In the genomic region with DNA sequence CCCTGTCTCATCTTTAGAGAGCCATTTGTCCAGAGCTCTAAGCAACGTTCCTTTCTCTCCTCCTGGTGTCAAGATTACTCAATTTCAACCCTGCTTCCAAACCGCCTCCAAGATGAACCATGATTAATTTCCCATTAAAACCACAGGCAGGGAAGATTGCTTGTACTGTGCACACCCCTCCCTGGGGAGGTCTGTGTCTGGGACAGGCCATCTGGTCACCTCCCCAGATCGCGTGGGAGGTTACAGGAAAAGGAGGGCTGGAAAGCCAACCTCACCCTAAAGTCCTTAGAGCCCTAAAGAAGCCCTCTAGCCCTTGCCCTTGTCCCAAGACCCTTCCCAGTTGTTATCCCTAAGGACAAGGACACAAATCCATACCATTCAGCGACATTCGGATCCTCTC, we compare ENCODE assay signal across 13 mouse cellular contexts. TPM values are rescaled to one million over a fixed set of nuclear protein-coding genes. Genes with fewer than 3 reads are reported as not detected.
DNase-seq lines count a peak whose midpoint lies in the region; ATAC-seq and TF ChIP-seq lines count a peak whose summit lies in the region.
"Had no signal": no experiment of that assay in that cellular context is flagged by ENCODE, and none has a peak within 500 bp of the region (broad histone marks: within the 10 kb centered on the region; RNA-seq: fewer than 3 reads in every experiment).

No protein-coding gene starts in this region.

- peaks cover 9% of the 10 kb centered on the region; the same call in 1 of the 2 replicates for H3K36me3 ChIP-seq in kidney, embryonic 16.5 days (ENCODE audit: insufficient read depth, low read length)
- no peaks in the 10 kb centered on the region for H3K36me3 ChIP-seq in myocyte (ENCODE audit: control insufficient read depth, insufficient read depth)

- H3K9ac ChIP-seq in kidney, embryonic 16.5 days (replicated peaks; ENCODE audit: low read length): no peak overlapping the region
- H3K9ac ChIP-seq: liver, embryonic 13.5 days had no signal

- peaks cover 6% of the 10 kb centered on the region; the same call in 1 of the 2 replicates for H3K9me3 ChIP-seq in kidney, embryonic 16.5 days (ENCODE audit: low read length)

- no peak for ATAC-seq in kidney, embryonic 16.5 days (ENCODE audit: low FRiP score, low TSS enrichment)

- peak overlapping the region; percentile 81 for H3K27ac ChIP-seq in kidney, embryonic 16.5 days (ENCODE audit: low read length)
- H3K27ac ChIP-seq: liver, embryonic 13.5 days had no signal

- DNase-seq in heart, adult 11 months: peak; percentile 95
- DNase-seq in heart, postnatal 4 days: no peak
- DNase-seq in kidney, adult 9 months: no peak
- DNase-seq in brain, adult 2 months (ENCODE audit: low read depth, low spot score): peak; percentile 79
- DNase-seq in spleen, postnatal 14 days (ENCODE audit: low spot score in 2 of 2): no peak
- DNase-seq in layer of hippocampus, postnatal 25 days (ENCODE audit: extremely low spot score in 1 of 2, low spot score in 1 of 2): no peak
- DNase-seq: liver, embryonic 13.5 days; lung, postnatal 36 days had no signal

- 44% methylated on average over 6 of the region's 6 CpGs for WGBS in kidney, embryonic 16.5 days

- TF ChIP-seq POLR2A in myocyte (IDR thresholded peaks at IDR 0.05; ENCODE audit: insufficient read length, low read depth): no peak

- no peaks in the 10 kb centered on the region for H3K27me3 ChIP-seq in kidney, embryonic 16.5 days (ENCODE audit: insufficient read depth, low read length)
- no peaks in the 10 kb centered on the region for H3K27me3 ChIP-seq in myocyte (ENCODE audit: control insufficient read depth, insufficient read depth, insufficient read length)
- H3K27me3 ChIP-seq: liver, embryonic 13.5 days had no signal

- H3ac ChIP-seq in myocyte (ENCODE audit: control insufficient read depth, insufficient read length): no peak overlapping the region

- peaks cover 64% of the 10 kb centered on the region for H3K4me1 ChIP-seq in kidney, embryonic 16.5 days (ENCODE audit: insufficient read depth, low read length)
- H3K4me1 ChIP-seq: liver, embryonic 13.5 days had no signal

- no peak overlapping the region for H3K4me2 ChIP-seq in kidney, embryonic 16.5 days (replicated peaks; ENCODE audit: low read depth, low read length)
- H3K4me2 ChIP-seq in myocyte (ENCODE audit: low read depth): peak overlapping the region; percentile 7
- H3K4me2 ChIP-seq: liver, embryonic 13.5 days had no signal

- no peaks in the 10 kb centered on the region for H3K79me2 ChIP-seq in myocyte (ENCODE audit: control insufficient read depth, insufficient read depth)

- H3K4me3 ChIP-seq in kidney, embryonic 16.5 days (ENCODE audit: low read length): no peak overlapping the region
- H3K4me3 ChIP-seq in myocyte: no peak overlapping the region
- H3K4me3 ChIP-seq: embryonic facial prominence, embryonic 10.5 days; liver, embryonic 13.5 days had no signal

TF ChIP-seq in myocyte, 11 proteins besides CTCF, POLR2A, EP300 and RAD21:
- TF ChIP-seq TCF3 (IDR thresholded peaks at IDR 0.05; ENCODE audit: insufficient read length, low read depth) (no peak), MYOG (IDR thresholded peaks at IDR 0.05; ENCODE audit: control insufficient read depth in 1 of 3, insufficient read depth in 1 of 3, insufficient read length in 2 of 3, low read depth in 2 of 3) (peak in 1 of 3 experiments; percentile 34), MYOD1 (IDR thresholded peaks at IDR 0.05; ENCODE audit: control insufficient read depth in 1 of 3, insufficient read length in 2 of 3, low read depth in 2 of 3) (peak in 1 of 3 experiments; percentile 27), CEBPB (IDR thresholded peaks at IDR 0.05; ENCODE audit: insufficient read depth, poor library complexity, severe bottlenecking) (peak; percentile 63)

RNA-seq across cellular contexts. Expression of gene Chga, which starts 45.6 kb away (rescaled TPM):
- total RNA-seq in heart, postnatal 4 days (2021): under 1 TPM in 1 of 2 experiments, not detected in 1; 0.18 TPM
- polyA plus RNA-seq in kidney, embryonic 16.5 days (2015; fragmentation: Nextera tagmentation; extraction: Ambion mirVana): 5.4 and 13.7 TPM in 2 replicates
- polyA plus RNA-seq in myocyte (2012; fragmentation: generic; extraction: Trizol): not detected
- total RNA-seq in layer of hippocampus, postnatal 25 days (2021): 100 to 1,000 TPM; 132 to 135 TPM
- total RNA-seq: gastrocnemius, adult 18-20 months; neutrophil, adult 5-6 weeks had no signal

Comparison
In these comparisons a context has a peak if more than half of its experiments do, and no peak if none do; other contexts are left out.
1. DNase-seq: peak in heart, adult 11 months (single experiment) and brain, adult 2 months (single experiment); none in heart, postnatal 4 days (single experiment), kidney, adult 9 months (single experiment), spleen, postnatal 14 days (0 of 2) and layer of hippocampus, postnatal 25 days (0 of 2).
2. RNA of gene Chga, which starts 45.6 kb away (total RNA-seq): 132 to 135 TPM in layer of hippocampus, postnatal 25 days; 0.18 TPM in heart, postnatal 4 days; every median in the first group is over 100 times any median in the second.